Mouse (Mus musculus): Measurements from ENCODE around the gene Slc26a8.

- TF ChIP-seq GATA1 (IDR thresholded peaks at IDR 0.05; ENCODE audit: low read length) (no peak), TAL1 (IDR thresholded peaks at IDR 0.05; ENCODE audit: low read length) (no peak)
Observed at GRCm38 (mm10) chr17:28689586-28690283, at the start of gene Slc26a8.

Measured in erythroblast, embryonic 14.5 days (primary cell).